Mouse (Mus musculus): Measurements from ENCODE around the gene Bcas2. TPM values are rescaled to one million over a fixed set of nuclear protein-coding genes. Genes with fewer than 3 reads are reported as not detected.
"Not testable (repeated sequence)": the region's sequence is repeated elsewhere in the genome, so short reads cannot be mapped to it uniquely, and the experiment has no call there.

The Bcas2 gene
- polyA plus RNA-seq, 1 experiment from 2014 or later, result 274 TPM

- no peak for DNase-seq (ENCODE audit: low spot score)
- ATAC-seq (ENCODE audit: insufficient number of reproducible peaks, low FRiP score, low TSS enrichment, low read depth), result no peak
- Histone ChIP-seq H3K9me3 (ENCODE audit: control insufficient read depth, low read length) (no peaks in the 10 kb centered on the region), H3K4me1 (ENCODE audit: control insufficient read depth, insufficient read depth, low read length) (no peaks in the 10 kb centered on the region), H3K9ac (ENCODE audit: low read length) (no peak overlapping the region), H3K36me3 (ENCODE audit: control insufficient read depth, insufficient read depth, low read length) (no peaks in the 10 kb centered on the region), H3K4me3 (ENCODE audit: low read depth, low read length) (no peak overlapping the region), H3K27me3 (ENCODE audit: control insufficient read depth, insufficient read depth, low read length) (no peaks in the 10 kb centered on the region), H3K4me2 (ENCODE audit: low read depth, severe bottlenecking) (no peak overlapping the region), H3K27ac (replicated peaks; ENCODE audit: low read depth, low read length) (no peak overlapping the region)
- WGBS, result 82% methylated on average over 5 of the region's 5 CpGs
Observed at GRCm38 (mm10) chr3:103199386-103199785, 27.9 kb downstream of the Bcas2 start.

GRCm38 (mm10) chr3:103201105-103201504 is 29.6 kb downstream of the Bcas2 start:
- not testable (repeated sequence) for DNase-seq (ENCODE audit: low spot score); H3K4me3 ChIP-seq (ENCODE audit: low read depth, low read length); H3K36me3 ChIP-seq (ENCODE audit: control insufficient read depth, insufficient read depth, low read length); H3K27me3 ChIP-seq (ENCODE audit: control insufficient read depth, insufficient read depth, low read length); H3K4me1 ChIP-seq (ENCODE audit: control insufficient read depth, insufficient read depth, low read length); H3K9ac ChIP-seq (ENCODE audit: low read length); H3K9me3 ChIP-seq (ENCODE audit: control insufficient read depth, low read length); H3K27ac ChIP-seq (replicated peaks; ENCODE audit: low read depth, low read length); H3K4me2 ChIP-seq (ENCODE audit: low read depth, severe bottlenecking); ATAC-seq (ENCODE audit: insufficient number of reproducible peaks, low FRiP score, low TSS enrichment, low read depth)
- 94% methylated on average over 7 of the region's 7 CpGs for WGBS

- Histone ChIP-seq H3K36me3 (ENCODE audit: control insufficient read depth, insufficient read depth, low read length) (no peaks in the 10 kb centered on the region), H3K4me2 (ENCODE audit: low read depth, severe bottlenecking) (no peak overlapping the region), H3K9me3 (ENCODE audit: control insufficient read depth, low read length) (no peaks in the 10 kb centered on the region), H3K27me3 (ENCODE audit: control insufficient read depth, insufficient read depth, low read length) (no peaks in the 10 kb centered on the region), H3K4me3 (ENCODE audit: low read depth, low read length) (no peak overlapping the region), H3K27ac (replicated peaks; ENCODE audit: low read depth, low read length) (no peak overlapping the region), H3K4me1 (ENCODE audit: control insufficient read depth, insufficient read depth, low read length) (no peaks in the 10 kb centered on the region), H3K9ac (ENCODE audit: low read length) (no peak overlapping the region)
- DNase-seq (ENCODE audit: low spot score) (no peak), ATAC-seq (ENCODE audit: insufficient number of reproducible peaks, low FRiP score, low TSS enrichment, low read depth) (no peak)
- 91% methylated on average over 1 of the region's 1 CpGs for WGBS
Observed at GRCm38 (mm10) chr3:103203554-103203953, 32.1 kb downstream of the Bcas2 start.

GRCm38 (mm10) chr3:103204445-103204844 is 33.0 kb downstream of the Bcas2 start:
- H3K9me3 ChIP-seq (ENCODE audit: control insufficient read depth, low read length), result no peaks in the 10 kb centered on the region
- no peak overlapping the region for H3K4me2 ChIP-seq (ENCODE audit: low read depth, severe bottlenecking)
- H3K27me3 ChIP-seq (ENCODE audit: control insufficient read depth, insufficient read depth, low read length), result no peaks in the 10 kb centered on the region
- H3K27ac ChIP-seq (replicated peaks; ENCODE audit: low read depth, low read length), result no peak overlapping the region
- H3K9ac ChIP-seq (ENCODE audit: low read length), result no peak overlapping the region
- no peaks in the 10 kb centered on the region for H3K4me1 ChIP-seq (ENCODE audit: control insufficient read depth, insufficient read depth, low read length)
- 92% methylated on average over 3 of the region's 3 CpGs for WGBS
- ATAC-seq (ENCODE audit: insufficient number of reproducible peaks, low FRiP score, low TSS enrichment, low read depth) (no peak), DNase-seq (ENCODE audit: low spot score) (no peak)
- H3K4me3 ChIP-seq (ENCODE audit: low read depth, low read length), result no peak overlapping the region
- H3K36me3 ChIP-seq (ENCODE audit: control insufficient read depth, insufficient read depth, low read length), result no peaks in the 10 kb centered on the region

- Histone ChIP-seq H3K4me3 (ENCODE audit: low read depth, low read length) (no peak overlapping the region), H3K4me1 (ENCODE audit: control insufficient read depth, insufficient read depth, low read length) (no peaks in the 10 kb centered on the region), H3K36me3 (ENCODE audit: control insufficient read depth, insufficient read depth, low read length) (no peaks in the 10 kb centered on the region), H3K27ac (replicated peaks; ENCODE audit: low read depth, low read length) (no peak overlapping the region), H3K27me3 (ENCODE audit: control insufficient read depth, insufficient read depth, low read length) (no peaks in the 10 kb centered on the region), H3K9ac (ENCODE audit: low read length) (no peak overlapping the region), H3K4me2 (ENCODE audit: low read depth, severe bottlenecking) (no peak overlapping the region), H3K9me3 (ENCODE audit: control insufficient read depth, low read length) (no peaks in the 10 kb centered on the region)
- DNase-seq (ENCODE audit: low spot score) (no peak), ATAC-seq (ENCODE audit: insufficient number of reproducible peaks, low FRiP score, low TSS enrichment, low read depth) (no peak)
- 92% methylated on average over 6 of the region's 6 CpGs for WGBS
Observed at GRCm38 (mm10) chr3:103206393-103206792, 34.9 kb downstream of the Bcas2 start.

DNA sequence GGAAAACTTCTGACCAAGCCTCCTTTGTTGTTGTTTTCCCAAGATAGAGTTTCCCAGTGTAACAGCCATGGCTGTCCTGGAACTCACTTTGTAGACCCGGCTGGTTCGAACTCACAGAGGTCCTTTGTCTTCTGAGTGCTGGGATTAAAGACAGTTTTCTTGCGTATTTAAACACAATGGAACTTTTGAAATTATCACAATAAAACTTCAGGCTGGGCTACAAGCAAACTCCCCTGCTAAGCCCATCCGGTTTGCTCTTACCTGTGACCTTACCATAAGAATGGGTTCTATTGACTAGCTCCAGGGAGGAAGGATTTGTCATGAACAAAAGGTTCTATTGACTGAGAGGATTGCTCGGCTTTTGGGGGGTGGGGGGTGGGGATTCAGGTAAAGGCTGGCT is 36.3 kb downstream of the Bcas2 start:
- no peak overlapping the region for H3K4me2 ChIP-seq (ENCODE audit: low read depth, severe bottlenecking)
- H3K4me3 ChIP-seq (ENCODE audit: low read depth, low read length), result no peak overlapping the region
- H3K4me1 ChIP-seq (ENCODE audit: control insufficient read depth, insufficient read depth, low read length), result no peaks in the 10 kb centered on the region
- no peak overlapping the region for H3K27ac ChIP-seq (replicated peaks; ENCODE audit: low read depth, low read length)
- DNase-seq (ENCODE audit: low spot score) (no peak), ATAC-seq (ENCODE audit: insufficient number of reproducible peaks, low FRiP score, low TSS enrichment, low read depth) (no peak)
- H3K9me3 ChIP-seq (ENCODE audit: control insufficient read depth, low read length), result no peaks in the 10 kb centered on the region
- H3K27me3 ChIP-seq (ENCODE audit: control insufficient read depth, insufficient read depth, low read length), result no peaks in the 10 kb centered on the region
- WGBS, result 66% methylated on average over 5 of the region's 5 CpGs
- H3K9ac ChIP-seq (ENCODE audit: low read length), result no peak overlapping the region
- H3K36me3 ChIP-seq (ENCODE audit: control insufficient read depth, insufficient read depth, low read length), result no peaks in the 10 kb centered on the region

DNA sequence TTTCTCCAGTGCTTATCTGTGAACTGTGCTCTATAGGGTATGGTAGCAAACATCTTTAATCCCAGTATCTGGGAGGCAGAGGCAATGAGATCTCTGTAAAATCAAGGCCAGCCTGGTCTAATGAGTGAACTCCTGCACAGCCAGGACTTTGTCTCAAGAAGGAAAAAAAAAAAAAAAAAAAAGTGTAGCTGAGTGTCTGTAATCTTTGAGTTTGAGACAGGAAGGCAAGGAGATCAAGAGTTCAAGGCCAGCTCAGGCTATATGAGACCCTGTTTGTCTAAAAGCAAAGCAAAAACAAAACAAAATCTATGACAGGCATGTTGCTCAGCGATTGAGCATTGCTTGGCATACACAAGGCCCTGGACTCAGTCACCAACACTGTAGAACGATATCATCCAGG is 36.8 kb downstream of the Bcas2 start:
- Histone ChIP-seq H3K4me1 (ENCODE audit: control insufficient read depth, insufficient read depth, low read length) (no peaks in the 10 kb centered on the region), H3K4me3 (ENCODE audit: low read depth, low read length) (no peak overlapping the region), H3K27me3 (ENCODE audit: control insufficient read depth, insufficient read depth, low read length) (no peaks in the 10 kb centered on the region), H3K9me3 (ENCODE audit: control insufficient read depth, low read length) (no peaks in the 10 kb centered on the region), H3K36me3 (ENCODE audit: control insufficient read depth, insufficient read depth, low read length) (no peaks in the 10 kb centered on the region), H3K27ac (replicated peaks; ENCODE audit: low read depth, low read length) (no peak overlapping the region), H3K9ac (ENCODE audit: low read length) (no peak overlapping the region), H3K4me2 (ENCODE audit: low read depth, severe bottlenecking) (no peak overlapping the region)
- WGBS, result 79% methylated on average over 2 of the region's 2 CpGs
- ATAC-seq (ENCODE audit: insufficient number of reproducible peaks, low FRiP score, low TSS enrichment, low read depth) (no peak), DNase-seq (ENCODE audit: low spot score) (no peak)

- Histone ChIP-seq H3K27me3 (ENCODE audit: control insufficient read depth, insufficient read depth, low read length) (no peaks in the 10 kb centered on the region), H3K4me1 (ENCODE audit: control insufficient read depth, insufficient read depth, low read length) (no peaks in the 10 kb centered on the region), H3K4me2 (ENCODE audit: low read depth, severe bottlenecking) (no peak overlapping the region), H3K9ac (ENCODE audit: low read length) (no peak overlapping the region), H3K27ac (replicated peaks; ENCODE audit: low read depth, low read length) (no peak overlapping the region), H3K4me3 (ENCODE audit: low read depth, low read length) (no peak overlapping the region), H3K9me3 (ENCODE audit: control insufficient read depth, low read length) (no peaks in the 10 kb centered on the region), H3K36me3 (ENCODE audit: control insufficient read depth, insufficient read depth, low read length) (no peaks in the 10 kb centered on the region)
- DNase-seq (ENCODE audit: low spot score) (no peak), ATAC-seq (ENCODE audit: insufficient number of reproducible peaks, low FRiP score, low TSS enrichment, low read depth) (no peak)
- 87% methylated on average over 2 of the region's 2 CpGs for WGBS
Observed at GRCm38 (mm10) chr3:103211101-103211500, 39.6 kb downstream of the Bcas2 start.

DNA sequence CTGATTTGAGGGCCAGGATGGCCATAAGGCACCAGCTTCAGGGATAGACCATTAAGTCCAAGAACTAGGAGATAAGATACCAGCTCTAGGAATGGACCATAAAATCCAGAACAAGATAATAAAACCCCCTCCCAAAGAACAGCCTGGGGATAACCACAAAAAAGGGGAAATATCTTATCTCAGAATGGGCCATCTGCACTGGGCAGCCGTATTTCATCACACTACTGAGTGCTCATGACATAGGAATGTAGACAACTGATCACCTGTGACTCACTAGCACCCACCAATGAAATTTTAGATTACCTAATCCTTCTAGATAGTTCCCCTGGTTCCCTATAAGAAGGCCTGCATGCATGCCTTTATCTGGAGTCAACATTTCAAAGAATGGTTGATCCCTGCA is 40.7 kb downstream of the Bcas2 start:
- H3K4me2 ChIP-seq (ENCODE audit: low read depth, severe bottlenecking), result no peak overlapping the region
- H3K4me3 ChIP-seq (ENCODE audit: low read depth, low read length), result no peak overlapping the region
- H3K9ac ChIP-seq (ENCODE audit: low read length), result no peak overlapping the region
- no peaks in the 10 kb centered on the region for H3K27me3 ChIP-seq (ENCODE audit: control insufficient read depth, insufficient read depth, low read length)
- 96% methylated on average over 1 of the region's 1 CpGs for WGBS
- H3K36me3 ChIP-seq (ENCODE audit: control insufficient read depth, insufficient read depth, low read length), result no peaks in the 10 kb centered on the region
- ATAC-seq (ENCODE audit: insufficient number of reproducible peaks, low FRiP score, low TSS enrichment, low read depth) (no peak), DNase-seq (ENCODE audit: low spot score) (no peak)
- H3K27ac ChIP-seq (replicated peaks; ENCODE audit: low read depth, low read length), result no peak overlapping the region
- H3K9me3 ChIP-seq (ENCODE audit: control insufficient read depth, low read length), result no peaks in the 10 kb centered on the region
- no peaks in the 10 kb centered on the region for H3K4me1 ChIP-seq (ENCODE audit: control insufficient read depth, insufficient read depth, low read length)

Measured in limb, embryonic 11.5 days (tissue).